Mouse (Mus musculus): Measurements from ENCODE around the gene Gpr25.
A peak's percentile ranks its signal among the peaks of the same experiment; 100 is the strongest.

Gene Gpr25

GRCm38 (mm10) chr1:136232986-136233790 lies 27.5 kb downstream of the Gpr25 start:
- no peak for DNase-seq (ENCODE audit: low read depth)

DNA sequence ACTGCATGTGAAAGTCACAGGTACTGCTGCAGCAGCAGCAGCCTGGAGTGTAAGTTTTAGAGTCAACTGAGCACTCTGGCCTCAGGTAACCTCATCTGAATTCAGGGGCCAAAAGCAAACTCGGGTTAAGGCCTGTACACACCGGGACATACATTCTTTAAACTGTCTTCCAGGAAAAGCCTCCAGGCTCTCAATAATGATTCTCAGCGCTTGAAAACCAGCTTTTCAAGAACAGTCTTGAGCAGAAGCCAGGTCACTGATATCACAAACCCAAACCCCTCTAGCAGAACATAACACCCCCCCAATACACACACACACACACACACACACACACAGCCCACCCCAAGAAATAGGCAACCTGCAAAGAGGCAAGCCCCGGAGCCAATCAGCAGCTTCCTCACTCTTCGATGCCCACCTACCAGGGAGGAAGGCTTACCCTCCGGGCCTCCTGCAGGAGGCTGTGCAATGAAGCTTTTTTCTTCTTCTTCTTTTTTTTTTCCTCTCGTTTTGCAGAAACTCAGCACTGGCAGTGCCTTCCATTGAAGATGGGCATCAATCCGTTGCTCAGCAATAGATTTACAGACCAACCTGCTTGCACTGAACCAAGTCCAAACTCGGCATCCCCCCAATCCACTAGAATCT lies 28.3 kb downstream of the Gpr25 start:
- no peak for DNase-seq (ENCODE audit: low read depth)

DNA sequence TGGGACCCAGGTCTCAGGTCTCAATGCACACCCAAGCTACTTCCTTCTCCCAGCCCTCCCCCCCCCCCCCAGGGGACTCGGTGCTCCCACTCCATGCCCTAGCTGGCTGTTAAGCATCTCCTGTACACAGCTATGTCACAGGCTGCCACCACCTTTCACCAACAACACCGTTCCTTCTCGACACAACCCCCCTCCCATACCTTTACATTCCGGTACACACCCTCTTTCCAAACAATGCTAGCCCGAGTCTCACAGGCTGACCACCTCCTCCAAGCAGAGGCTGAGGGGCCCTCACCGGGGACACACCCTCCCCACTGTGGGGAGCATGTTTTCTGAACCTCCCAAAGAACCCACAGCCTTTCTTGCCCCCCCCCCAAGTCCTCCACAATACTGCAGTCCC lies 29.1 kb downstream of the Gpr25 start:
- DNase-seq (ENCODE audit: low read depth) = no peak

DNA sequence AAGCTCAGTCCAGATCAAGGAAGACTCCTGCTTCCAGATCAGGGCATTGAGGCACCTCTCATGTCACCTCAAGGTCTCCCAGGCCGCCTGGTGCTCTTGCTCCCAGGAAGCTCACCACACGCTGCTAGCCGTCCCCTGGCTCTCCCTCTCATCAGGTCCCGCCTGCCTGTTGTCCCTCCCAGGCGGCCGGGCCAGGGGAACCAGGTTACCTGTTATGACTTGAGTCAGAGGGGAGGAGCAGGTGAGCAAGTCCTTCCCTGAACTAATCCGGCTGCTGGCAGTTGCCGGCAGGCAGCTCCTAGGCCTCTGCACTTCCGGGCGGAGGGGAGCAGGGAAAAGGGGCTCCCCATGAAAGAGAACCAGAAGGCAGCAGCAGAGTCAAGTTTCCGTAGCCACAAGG lies 30.5 kb downstream of the Gpr25 start:
- no peak for DNase-seq (ENCODE audit: low read depth)

- no peak for DNase-seq (ENCODE audit: low read depth)
Measured at GRCm38 (mm10) chr1:136229040-136229373, 31.7 kb downstream of the Gpr25 start.

- DNase-seq (ENCODE audit: low read depth) = peak; percentile 69
Measured at GRCm38 (mm10) chr1:136228328-136229039, 32.2 kb downstream of the Gpr25 start.

DNA sequence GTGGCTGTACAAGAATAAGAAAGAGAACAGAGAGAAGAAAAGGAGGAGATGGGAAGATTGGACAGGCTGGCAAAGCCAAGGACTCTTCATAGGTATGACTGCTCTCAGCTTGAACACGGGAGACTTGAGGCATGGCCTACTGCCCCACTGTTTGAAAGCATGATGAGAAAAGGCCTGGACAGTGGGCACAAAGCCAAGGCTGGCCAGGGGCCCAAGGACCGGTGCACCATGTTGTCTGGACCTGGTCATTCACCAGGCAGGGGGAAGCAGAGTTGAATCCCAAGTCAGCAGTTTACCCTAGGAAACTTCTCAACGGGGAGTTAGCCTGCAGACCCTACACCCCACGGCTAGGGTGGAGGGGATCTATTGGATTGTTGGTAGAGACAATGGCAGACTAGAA lies 32.8 kb downstream of the Gpr25 start:
- DNase-seq (ENCODE audit: low read depth) = peak; percentile 34

- no peak for DNase-seq (ENCODE audit: low read depth)
Measured at GRCm38 (mm10) chr1:136226626-136227025, 34.0 kb downstream of the Gpr25 start.

GRCm38 (mm10) chr1:136225846-136226245 lies 34.8 kb downstream of the Gpr25 start:
- DNase-seq (ENCODE audit: low read depth) = no peak

GRCm38 (mm10) chr1:136223758-136224342 lies 36.8 kb downstream of the Gpr25 start:
- no peak for DNase-seq (ENCODE audit: low read depth)

DNA sequence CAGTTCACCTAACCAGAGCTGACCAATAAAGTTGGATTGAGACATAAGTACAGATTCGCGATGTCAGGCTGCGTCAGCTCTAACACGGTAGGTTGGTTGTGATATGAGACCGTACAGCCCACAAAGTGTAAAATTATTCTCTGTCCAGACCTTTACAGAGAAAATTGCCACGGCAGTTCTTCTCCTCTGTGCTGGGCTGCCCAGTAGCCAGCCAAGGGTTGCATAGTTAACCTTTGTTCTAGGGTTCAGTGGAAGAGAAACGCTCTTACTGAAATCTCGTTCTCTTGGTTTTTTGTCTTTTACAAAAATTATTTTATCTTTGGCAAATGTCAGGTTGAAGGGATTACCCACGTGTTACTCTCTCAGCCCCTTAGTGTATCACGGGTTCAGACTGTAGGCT lies 38.3 kb downstream of the Gpr25 start:
- no peak for DNase-seq (ENCODE audit: low read depth)

GRCm38 (mm10) chr1:136220037-136220871 lies 40.4 kb downstream of the Gpr25 start:
- DNase-seq (ENCODE audit: low read depth) = no peak

DNA sequence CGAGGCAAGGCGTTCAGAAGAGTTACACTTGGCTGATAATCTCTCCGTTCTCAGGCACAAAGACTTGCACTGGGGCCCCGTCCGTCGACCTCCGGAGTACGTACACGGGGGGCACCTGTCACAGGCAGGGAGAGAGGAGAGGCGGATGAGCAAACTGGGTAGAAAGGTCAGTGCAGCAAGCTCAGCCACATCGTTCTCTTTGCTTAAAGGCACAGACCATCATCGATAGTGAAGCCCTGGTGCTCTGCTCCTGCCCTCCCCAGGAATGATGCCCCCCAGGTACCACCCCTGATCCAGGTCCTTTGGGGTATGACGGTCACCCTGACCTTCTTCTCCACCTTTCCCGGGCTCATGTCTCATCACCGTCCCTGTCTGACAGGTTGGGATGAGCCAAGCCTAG lies 46.4 kb downstream of the Gpr25 start:
- no peak for DNase-seq (ENCODE audit: low read depth)

DNA sequence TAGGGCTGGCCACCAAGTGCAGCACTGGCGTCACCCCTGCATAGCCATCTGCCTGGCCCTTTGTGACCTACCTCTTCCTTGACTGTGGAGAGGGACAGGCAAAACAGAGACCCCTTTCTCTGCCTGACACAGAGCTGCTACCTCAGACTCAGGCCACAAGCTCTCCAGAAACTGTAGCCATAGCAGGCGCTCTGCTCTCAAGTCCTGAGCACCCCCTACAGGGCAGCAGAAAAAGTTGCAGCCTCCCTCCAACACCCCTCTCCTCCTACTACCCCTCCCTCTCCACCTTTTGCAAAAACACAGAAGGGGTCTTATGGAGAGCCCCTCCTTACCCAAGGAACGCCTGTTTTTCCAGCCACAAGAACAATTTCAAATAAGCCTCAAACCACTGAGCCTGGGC lies 47.9 kb downstream of the Gpr25 start, which contains the start of gene Mroh3:
Mroh3 (minus strand) TSS at position 26 of the 400 bp plus-strand sequence.
- DNase-seq (ENCODE audit: low read depth) = no peak
